Mouse (Mus musculus) liver, embryonic 12.5 days (tissue): ENCODE data around the gene Prss35. TPM values are rescaled to one million over a fixed set of nuclear protein-coding genes. Genes with fewer than 3 reads are reported as not detected.

Experiments used
- ATAC-seq: fragments of 200-750 bp; cut with Nextera tagmentation; 2 replicates; pipeline ENCODE4 v1.8.0; 2017; ENCODE audit warnings: moderate number of reproducible peaks, mild to moderate bottlenecking, moderate library complexity
- H3K27ac ChIP-seq: fragments of 300-500 bp; sonication (generic); 2 replicates; pipeline ENCODE4 v1.5.1; 2016; ENCODE audit warnings: mild to moderate bottlenecking
- H3K27me3 ChIP-seq: fragments of 300-500 bp; sonication (generic); replicated peaks from 2 replicates; pipeline ENCODE4 v1.6.1; 2016; ENCODE audit warnings: mild to moderate bottlenecking, moderate library complexity
- H3K36me3 ChIP-seq: fragments of 300-500 bp; sonication (generic); 2 replicates; pipeline ENCODE4 v1.6.1; 2016; ENCODE audit warnings: mild to moderate bottlenecking, moderate library complexity
- H3K4me1 ChIP-seq: fragments of 300-500 bp; sonication (generic); 2 replicates; pipeline ENCODE4 v1.6.1; 2016
- H3K4me2 ChIP-seq: fragments of 300-500 bp; sonication (generic); 2 replicates; pipeline ENCODE4 v1.6.1; 2016; ENCODE audit warnings: mild to moderate bottlenecking, moderate library complexity
- H3K4me3 ChIP-seq: fragments of 300-500 bp; sonication (generic); 2 replicates; pipeline ENCODE4 v1.5.1; 2016; ENCODE audit warnings: mild to moderate bottlenecking, moderate library complexity
- H3K9ac ChIP-seq: fragments of 300-500 bp; sonication (generic); 2 replicates; pipeline ENCODE4 v1.6.1; 2016; ENCODE audit warnings: mild to moderate bottlenecking, moderate library complexity
- H3K9me3 ChIP-seq: fragments of 300-500 bp; sonication (generic); replicated peaks from 2 replicates; pipeline ENCODE4 v1.6.1; 2016; ENCODE audit warnings: mild to moderate bottlenecking, moderate library complexity
- WGBS: fragments of 180-500 bp; shearing (Covaris S2); methylation state at CpG from one replicate; pipeline ENCODE4 v1.1.7; 2016; ENCODE audit not compliant: insufficient replicate concordance; 5-methylcytosine and 5-hydroxymethylcytosine counted together
- polyA plus RNA-seq: library from polyadenylated mRNA; unstranded; fragments of >200 nt; fragmentation: Nextera tagmentation; extraction: Ambion mirVana; gene quantifications from 2 replicates; pipeline ENCODE4 v1.2.1, GENCODE M21; 2016

The Prss35 gene
- polyA plus RNA-seq, 1 experiment from 2014 or later = 0.58 TPM

GRCm38 (mm10) chr9:86777309-86777708 is 33.9 kb downstream of the Prss35 start:
- WGBS = 46% methylated on average over 7 of the region's 7 CpGs
- Histone ChIP-seq H3K4me2 (no peak overlapping the region), H3K4me1 (no peaks in the 10 kb centered on the region), H3K27ac (no peak overlapping the region), H3K4me3 (no peak overlapping the region), H3K9ac (no peak overlapping the region), H3K36me3 (no peaks in the 10 kb centered on the region), H3K9me3 (no peaks in the 10 kb centered on the region), H3K27me3 (no peaks in the 10 kb centered on the region)
- no peak for ATAC-seq

GRCm38 (mm10) chr9:86778212-86778611 is 34.8 kb downstream of the Prss35 start:
- Histone ChIP-seq H3K9me3 (no peaks in the 10 kb centered on the region), H3K27ac (no peak overlapping the region), H3K36me3 (no peaks in the 10 kb centered on the region), H3K9ac (no peak overlapping the region), H3K4me1 (no peaks in the 10 kb centered on the region), H3K4me2 (no peak overlapping the region), H3K27me3 (no peaks in the 10 kb centered on the region), H3K4me3 (no peak overlapping the region)
- 45% methylated on average over 4 of the region's 4 CpGs for WGBS
- ATAC-seq = no peak

GRCm38 (mm10) chr9:86781426-86781825 is 38.0 kb downstream of the Prss35 start:
- H3K4me1 ChIP-seq = no peaks in the 10 kb centered on the region
- H3K9me3 ChIP-seq = no peaks in the 10 kb centered on the region
- H3K36me3 ChIP-seq = no peaks in the 10 kb centered on the region
- no peak for ATAC-seq
- WGBS = 62% methylated on average over 4 of the region's 4 CpGs
- H3K9ac ChIP-seq = no peak overlapping the region
- H3K27ac ChIP-seq = no peak overlapping the region
- no peak overlapping the region for H3K4me2 ChIP-seq
- H3K27me3 ChIP-seq = no peaks in the 10 kb centered on the region
- no peak overlapping the region for H3K4me3 ChIP-seq

- WGBS = 63% methylated on average over 2 of the region's 2 CpGs
- Histone ChIP-seq H3K4me3 (no peak overlapping the region), H3K27ac (no peak overlapping the region), H3K9me3 (no peaks in the 10 kb centered on the region), H3K4me1 (no peaks in the 10 kb centered on the region), H3K9ac (no peak overlapping the region), H3K4me2 (no peak overlapping the region), H3K36me3 (no peaks in the 10 kb centered on the region), H3K27me3 (no peaks in the 10 kb centered on the region)
- no peak for ATAC-seq
These were observed 39.4 kb downstream of the Prss35 start for GRCm38 (mm10) chr9:86782836-86783235.

GRCm38 (mm10) chr9:86789186-86789585 is 45.7 kb downstream of the Prss35 start:
- Histone ChIP-seq H3K4me1 (no peaks in the 10 kb centered on the region), H3K9ac (no peak overlapping the region), H3K4me3 (no peak overlapping the region), H3K27me3 (no peaks in the 10 kb centered on the region), H3K36me3 (no peaks in the 10 kb centered on the region), H3K9me3 (no peaks in the 10 kb centered on the region), H3K27ac (no peak overlapping the region), H3K4me2 (no peak overlapping the region)
- WGBS = 68% methylated on average over 6 of the region's 6 CpGs
- no peak for ATAC-seq

- no peaks in the 10 kb centered on the region for H3K4me1 ChIP-seq
- no peak overlapping the region for H3K9ac ChIP-seq
- H3K9me3 ChIP-seq = no peaks in the 10 kb centered on the region
- no peak overlapping the region for H3K4me3 ChIP-seq
- H3K36me3 ChIP-seq = no peaks in the 10 kb centered on the region
- H3K27me3 ChIP-seq = no peaks in the 10 kb centered on the region
- H3K4me2 ChIP-seq = no peak overlapping the region
- WGBS = 59% methylated on average over 7 of the region's 7 CpGs
- ATAC-seq = no peak
- H3K27ac ChIP-seq = no peak overlapping the region
These were observed 48.5 kb downstream of the Prss35 start for GRCm38 (mm10) chr9:86791927-86792326.

GRCm38 (mm10) chr9:86795236-86795635 is 51.8 kb downstream of the Prss35 start:
- Histone ChIP-seq H3K9me3 (no peaks in the 10 kb centered on the region), H3K27ac (no peak overlapping the region), H3K4me1 (no peaks in the 10 kb centered on the region), H3K27me3 (no peaks in the 10 kb centered on the region), H3K36me3 (no peaks in the 10 kb centered on the region), H3K4me2 (no peak overlapping the region), H3K9ac (no peak overlapping the region), H3K4me3 (no peak overlapping the region)
- 63% methylated on average over 3 of the region's 3 CpGs for WGBS
- no peak for ATAC-seq

- Histone ChIP-seq H3K36me3 (no peaks in the 10 kb centered on the region), H3K9me3 (no peaks in the 10 kb centered on the region), H3K27me3 (no peaks in the 10 kb centered on the region), H3K4me3 (no peak overlapping the region), H3K9ac (no peak overlapping the region), H3K4me2 (no peak overlapping the region), H3K27ac (no peak overlapping the region), H3K4me1 (no peaks in the 10 kb centered on the region)
- ATAC-seq = no peak
- 76% methylated on average over 4 of the region's 4 CpGs for WGBS
These were observed 54.1 kb downstream of the Prss35 start for GRCm38 (mm10) chr9:86797553-86797952.

- H3K27me3 ChIP-seq = no peaks in the 10 kb centered on the region
- no peaks in the 10 kb centered on the region for H3K4me1 ChIP-seq
- no peak overlapping the region for H3K4me2 ChIP-seq
- no peak overlapping the region for H3K27ac ChIP-seq
- WGBS = 76% methylated on average over 5 of the region's 5 CpGs
- H3K4me3 ChIP-seq = no peak overlapping the region
- ATAC-seq = no peak
- H3K9ac ChIP-seq = no peak overlapping the region
- H3K36me3 ChIP-seq = no peaks in the 10 kb centered on the region
- no peaks in the 10 kb centered on the region for H3K9me3 ChIP-seq
These were observed 54.7 kb downstream of the Prss35 start for GRCm38 (mm10) chr9:86798129-86798528.

- 45% methylated on average over 7 of the region's 7 CpGs for WGBS
- Histone ChIP-seq H3K4me3 (no peak overlapping the region), H3K9me3 (no peaks in the 10 kb centered on the region), H3K27me3 (no peaks in the 10 kb centered on the region), H3K4me2 (no peak overlapping the region), H3K9ac (no peak overlapping the region), H3K27ac (no peak overlapping the region), H3K36me3 (no peaks in the 10 kb centered on the region), H3K4me1 (no peaks in the 10 kb centered on the region)
- no peak for ATAC-seq
These were observed 55.2 kb downstream of the Prss35 start for GRCm38 (mm10) chr9:86798686-86799085.

GRCm38 (mm10) chr9:86799099-86799498 is 55.6 kb downstream of the Prss35 start:
- H3K27ac ChIP-seq = no peak overlapping the region
- no peak for ATAC-seq
- H3K9me3 ChIP-seq = no peaks in the 10 kb centered on the region
- no peaks in the 10 kb centered on the region for H3K27me3 ChIP-seq
- no peak overlapping the region for H3K9ac ChIP-seq
- no peak overlapping the region for H3K4me3 ChIP-seq
- WGBS = 74% methylated on average over 7 of the region's 7 CpGs
- H3K36me3 ChIP-seq = no peaks in the 10 kb centered on the region
- H3K4me2 ChIP-seq = no peak overlapping the region
- no peaks in the 10 kb centered on the region for H3K4me1 ChIP-seq

GRCm38 (mm10) chr9:86800600-86801163 is 57.2 kb downstream of the Prss35 start:
- Histone ChIP-seq H3K9ac (no peak overlapping the region), H3K27ac (no peak overlapping the region), H3K9me3 (no peaks in the 10 kb centered on the region), H3K4me2 (no peak overlapping the region), H3K27me3 (no peaks in the 10 kb centered on the region), H3K4me1 (no peaks in the 10 kb centered on the region), H3K4me3 (no peak overlapping the region), H3K36me3 (no peaks in the 10 kb centered on the region)
- 11% methylated on average over 3 of the region's 3 CpGs for WGBS
- no peak for ATAC-seq
